ENCODE assay signal across 29 mouse cellular contexts in the genomic region with DNA sequence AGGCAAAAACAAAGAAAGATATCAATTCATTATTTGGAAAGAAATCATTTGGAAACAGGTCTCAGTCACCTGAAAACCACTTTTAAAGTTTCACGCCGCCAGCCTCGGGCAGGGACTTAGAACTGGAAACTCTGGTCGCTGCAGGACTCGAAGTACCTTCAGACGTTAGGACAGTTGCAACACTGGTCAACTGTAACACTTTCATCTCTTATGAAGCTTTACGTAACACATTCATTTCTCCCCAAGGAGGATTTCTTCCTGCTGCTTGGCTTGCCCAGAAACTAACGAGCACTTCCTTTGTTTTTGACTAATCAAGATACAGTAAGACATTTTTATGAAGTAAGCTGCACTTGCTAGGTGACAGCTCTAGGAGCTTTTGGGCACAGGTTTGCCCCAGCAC. TPM values are rescaled to one million over a fixed set of nuclear protein-coding genes. Genes with fewer than 3 reads are reported as not detected.
"Had no signal": no experiment of that assay in that cellular context is flagged by ENCODE, and none has a peak within 500 bp of the region (broad histone marks: within the 10 kb centered on the region; RNA-seq: fewer than 3 reads in every experiment).

No protein-coding gene starts in this region.

- ATAC-seq: hindbrain, embryonic 16.5 days; inflammation-experienced regulatory T-cells, adult 6 months; intestine, embryonic 15.5 days; intestine, postnatal 0 days; liver, embryonic 12.5 days had no signal

- H3K9me3 ChIP-seq: heart, embryonic 10.5 days; heart, embryonic 12.5 days; hindbrain, embryonic 10.5 days; intestine, embryonic 15.5 days; limb, embryonic 12.5 days; liver, embryonic 12.5 days had no signal

- H3K4me1 ChIP-seq: heart, embryonic 10.5 days; heart, embryonic 12.5 days; hindbrain, embryonic 10.5 days; intestine, embryonic 15.5 days; liver, embryonic 12.5 days had no signal

- H3K36me3 ChIP-seq: intestine, embryonic 15.5 days had no signal

- H3K27ac ChIP-seq: gastrocnemius, adult 2 months; heart, embryonic 10.5 days; hindbrain, embryonic 10.5 days; hindbrain, embryonic 12.5 days; hindbrain, embryonic 14.5 days; intestine, embryonic 15.5 days; layer of hippocampus, adult 2 months; limb, embryonic 12.5 days; liver, embryonic 12.5 days had no signal

- H3K4me3 ChIP-seq: gastrocnemius, adult 2 months; heart, embryonic 10.5 days; heart, embryonic 12.5 days; hindbrain, embryonic 10.5 days; hindbrain, embryonic 12.5 days; intestine, embryonic 15.5 days; layer of hippocampus, adult 2 months; limb, embryonic 12.5 days; liver, embryonic 12.5 days had no signal

- DNase-seq: gastrocnemius, adult 2 months; gastrocnemius, postnatal 10 days; gastrocnemius, postnatal 25 days; heart, adult 18-20 months; heart, postnatal 10 days; heart, postnatal 4 days; kidney, adult 18-20 months; kidney, adult 8-10 months; kidney, postnatal 10 days; kidney, postnatal 25 days; kidney, postnatal 4 days; layer of hippocampus, adult 9-11 months; layer of hippocampus, postnatal 36 days; left cerebral cortex, postnatal 4 days had no signal

- H3K27me3 ChIP-seq: heart, embryonic 12.5 days; hindbrain, embryonic 12.5 days; intestine, embryonic 15.5 days; limb, embryonic 12.5 days; liver, embryonic 12.5 days had no signal

RNA-seq across cellular contexts. Expression of a gene that starts 47.9 kb away (rescaled TPM):
- total RNA-seq: gastrocnemius, adult 2 months; gastrocnemius, postnatal 25 days; heart, adult 18-20 months; heart, adult 8-10 months; heart, postnatal 10 days; heart, postnatal 25 days; heart, postnatal 4 days; liver, adult 2 months had no signal
- polyA plus RNA-seq: liver, adult 2 months had no signal
